Mouse (Mus musculus): Measurements from ENCODE around the gene Ecsit.

- TF ChIP-seq CTCF (IDR thresholded peaks at IDR 0.05; ENCODE audit: control insufficient read depth, insufficient read depth, insufficient replicate concordance, low read depth, low read length) (no peak), POLR2A (IDR thresholded peaks at IDR 0.05; ENCODE audit: control insufficient read depth, low read depth, low read length) (no peak)
Measured at GRCm38 (mm10) chr9:22055713-22056112, 29.5 kb downstream of the Ecsit start.

All from testis, adult 2 months (tissue).